Mouse (Mus musculus): ENCODE data around the gene Nhp2.
"Not testable (repeated sequence)": the region's sequence is repeated elsewhere in the genome, so short reads cannot be mapped to it uniquely, and the experiment has no call there.

Gene Nhp2

GRCm38 (mm10) chr11:51606447-51607095 is 13.0 kb upstream of the Nhp2 start, which contains the start of gene Hnrnpab:
TSS of gene Hnrnpab (minus strand) at chr11:51606847.
- DNase-seq (ENCODE audit: low read depth) = peak; percentile 95

- no peak for DNase-seq (ENCODE audit: low read depth)
Observed at GRCm38 (mm10) chr11:51607096-51607738, 12.3 kb upstream of the Nhp2 start.

- no peak for DNase-seq (ENCODE audit: low read depth)
Observed at GRCm38 (mm10) chr11:51609266-51609909, 10.1 kb upstream of the Nhp2 start.

GRCm38 (mm10) chr11:51609940-51610339 is 9.6 kb upstream of the Nhp2 start:
- not testable (repeated sequence) for DNase-seq (ENCODE audit: low read depth)

GRCm38 (mm10) chr11:51614256-51614655 is 5.3 kb upstream of the Nhp2 start:
- no peak for DNase-seq (ENCODE audit: low read depth)

GRCm38 (mm10) chr11:51615129-51615528 is 4.4 kb upstream of the Nhp2 start:
- DNase-seq (ENCODE audit: low read depth) = no peak

- peak; percentile 79 for DNase-seq (ENCODE audit: low read depth)
Observed at GRCm38 (mm10) chr11:51615601-51616000, 3.9 kb upstream of the Nhp2 start.

- DNase-seq (ENCODE audit: low read depth) = not testable (repeated sequence)
Observed at GRCm38 (mm10) chr11:51616113-51616512, 3.4 kb upstream of the Nhp2 start.

GRCm38 (mm10) chr11:51617693-51618092 is 1.8 kb upstream of the Nhp2 start:
- peak; percentile 72 for DNase-seq (ENCODE audit: low read depth)

- DNase-seq (ENCODE audit: low read depth) = no peak
Observed at GRCm38 (mm10) chr11:51618894-51619408, 584 bp upstream of the Nhp2 start.

GRCm38 (mm10) chr11:51620084-51620483 is 549 bp downstream of the Nhp2 start:
- DNase-seq (ENCODE audit: low read depth) = no peak

GRCm38 (mm10) chr11:51621776-51622175 is 2.2 kb downstream of the Nhp2 start:
- DNase-seq (ENCODE audit: low read depth) = no peak

- DNase-seq (ENCODE audit: low read depth) = no peak
Observed at GRCm38 (mm10) chr11:51622971-51623491, 3.5 kb downstream of the Nhp2 start.

GRCm38 (mm10) chr11:51625187-51625820 is 5.8 kb downstream of the Nhp2 start:
- no peak for DNase-seq (ENCODE audit: low read depth)

GRCm38 (mm10) chr11:51627425-51627824 is 7.9 kb downstream of the Nhp2 start:
- DNase-seq (ENCODE audit: low read depth) = no peak

- no peak for DNase-seq (ENCODE audit: low read depth)
Observed at GRCm38 (mm10) chr11:51627907-51628306, 8.4 kb downstream of the Nhp2 start.

- no peak for DNase-seq (ENCODE audit: low read depth)
Observed at GRCm38 (mm10) chr11:51629651-51630314, 10.2 kb downstream of the Nhp2 start.

- no peak for DNase-seq (ENCODE audit: low read depth)
Observed at GRCm38 (mm10) chr11:51632130-51632753, 12.7 kb downstream of the Nhp2 start.

GRCm38 (mm10) chr11:51633200-51633599 is 13.7 kb downstream of the Nhp2 start:
- DNase-seq (ENCODE audit: low read depth) = not testable (repeated sequence)

GRCm38 (mm10) chr11:51633721-51634120 is 14.2 kb downstream of the Nhp2 start:
- DNase-seq (ENCODE audit: low read depth) = no peak

- no peak for DNase-seq (ENCODE audit: low read depth)
Observed at GRCm38 (mm10) chr11:51635127-51635524, 15.6 kb downstream of the Nhp2 start.
